8 mouse cellular contexts compared by ENCODE assay signal in the genomic region with DNA sequence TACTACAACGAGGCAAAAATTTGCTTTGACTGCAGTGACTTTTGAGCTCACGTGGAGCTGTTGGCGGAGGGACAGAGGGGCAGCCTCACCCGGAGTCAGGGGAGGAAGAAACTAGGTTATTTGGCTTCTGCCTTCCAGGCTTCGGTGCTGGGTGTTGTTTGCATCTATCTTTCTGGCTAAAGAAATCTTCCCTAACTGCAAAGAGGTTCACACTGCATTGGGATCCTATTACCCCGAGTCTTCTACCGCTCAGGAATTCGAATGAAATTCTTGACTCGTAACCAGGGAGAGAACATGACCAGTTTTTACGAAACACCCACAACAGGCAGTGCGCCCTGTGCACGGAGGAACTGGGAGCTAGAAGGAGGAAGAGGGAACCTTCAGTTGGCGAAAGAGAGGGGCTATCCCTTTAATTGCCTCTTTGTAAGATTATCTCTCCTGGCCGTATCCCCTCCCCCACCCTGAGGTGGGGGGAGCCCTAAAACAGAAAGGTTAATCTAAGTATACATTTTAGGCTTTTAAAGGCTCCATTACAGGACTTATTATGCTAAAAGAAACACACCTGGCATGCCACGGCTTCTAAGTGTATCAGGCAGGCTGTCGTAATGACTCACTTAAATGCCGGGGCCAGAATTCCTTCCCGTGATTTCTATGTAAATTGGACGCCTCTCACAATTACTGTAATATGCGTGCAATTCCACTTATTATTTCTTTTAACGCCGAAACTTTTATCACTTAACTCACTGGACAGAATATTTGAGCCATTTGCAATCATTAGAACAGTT.
A peak's percentile ranks its signal among the peaks of the same experiment; 100 is the strongest.
DNase-seq lines count a peak whose midpoint lies in the region; ATAC-seq and TF ChIP-seq lines count a peak whose summit lies in the region.

No protein-coding gene starts in this region.

- H3K9me3 ChIP-seq in heart, embryonic 14.5 days (ENCODE audit: control insufficient read depth, low read length), result no peaks in the 10 kb centered on the region
- H3K9me3 ChIP-seq in embryonic facial prominence, embryonic 11.5 days (replicated peaks; ENCODE audit: control insufficient read depth, low read length), result no peaks in the 10 kb centered on the region
- H3K9me3 ChIP-seq in hindbrain, postnatal 0 days (ENCODE audit: low read length), result no peaks in the 10 kb centered on the region
- no peaks in the 10 kb centered on the region for H3K9me3 ChIP-seq in midbrain, embryonic 10.5 days (replicated peaks)

- WGBS in heart, embryonic 14.5 days, result 19% methylated on average over 22 of the region's 22 CpGs
- 15% methylated on average over 22 of the region's 22 CpGs for WGBS in embryonic facial prominence, embryonic 11.5 days
- WGBS in hindbrain, postnatal 0 days, result 12% methylated on average over 22 of the region's 22 CpGs
- WGBS in midbrain, embryonic 10.5 days, result 21% methylated on average over 22 of the region's 22 CpGs

- ATAC-seq in heart, embryonic 14.5 days (ENCODE audit: insufficient number of reproducible peaks, insufficient read depth, low FRiP score, low read depth), result no peak
- no peak for ATAC-seq in embryonic facial prominence, embryonic 11.5 days (replicated peaks; ENCODE audit: insufficient number of reproducible peaks, low FRiP score, low TSS enrichment, low read depth)
- ATAC-seq in hindbrain, postnatal 0 days, result no peak

- 0 out of 2 replicates have a peak overlapping the region, but pooled peaks have one; percentile 31 for H3K9ac ChIP-seq in heart, embryonic 14.5 days (ENCODE audit: low read length)
- H3K9ac ChIP-seq in embryonic facial prominence, embryonic 11.5 days (replicated peaks; ENCODE audit: low read length), result no peak overlapping the region
- no peak overlapping the region for H3K9ac ChIP-seq in hindbrain, postnatal 0 days (replicated peaks; ENCODE audit: low read length)

- no peak for TF ChIP-seq CTCF in hindbrain, postnatal 0 days (IDR thresholded peaks at IDR 0.05; ENCODE audit: low read depth)

- peak overlapping the region; percentile 62 for H3K4me2 ChIP-seq in heart, embryonic 14.5 days (ENCODE audit: low read length)
- peak overlapping the region; percentile 37 for H3K4me2 ChIP-seq in embryonic facial prominence, embryonic 11.5 days (ENCODE audit: low read depth, low read length)
- peak overlapping the region; percentile 46 for H3K4me2 ChIP-seq in hindbrain, postnatal 0 days (ENCODE audit: low read depth, low read length)

- peak overlapping the region; percentile 19 to 20; a peak in 2 of 4 replicates for H3K4me3 ChIP-seq in heart, embryonic 14.5 days (ENCODE audit: control insufficient read depth in 1 of 2, insufficient read depth in 1 of 2, low read depth in 1 of 2, low read length in 2 of 2)
- no peak overlapping the region for H3K4me3 ChIP-seq in embryonic facial prominence, embryonic 11.5 days (ENCODE audit: low read depth, low read length)
- peak overlapping the region; percentile 1; the same call in 1 of the 2 replicates for H3K4me3 ChIP-seq in hindbrain, postnatal 0 days (ENCODE audit: low read length)
- H3K4me3 ChIP-seq in midbrain, embryonic 10.5 days, result peak overlapping the region; percentile 30

- peaks cover 2 to 4% of the 10 kb centered on the region in 2 experiments; a peak in 3 of 4 replicates for H3K4me1 ChIP-seq in heart, embryonic 14.5 days (ENCODE audit: control insufficient read depth in 2 of 2, insufficient read depth in 2 of 2, low read length in 2 of 2)
- no peaks in the 10 kb centered on the region for H3K4me1 ChIP-seq in embryonic facial prominence, embryonic 11.5 days (ENCODE audit: control insufficient read depth, insufficient read depth, low read length)
- H3K4me1 ChIP-seq in hindbrain, postnatal 0 days (ENCODE audit: insufficient read depth, low read length), result no peaks in the 10 kb centered on the region
- peaks cover 43% of the 10 kb centered on the region for H3K4me1 ChIP-seq in midbrain, embryonic 10.5 days

- peaks cover 20% of the 10 kb centered on the region for H3K27me3 ChIP-seq in heart, embryonic 14.5 days (ENCODE audit: control insufficient read depth, insufficient read depth, low read length)
- no peaks in the 10 kb centered on the region for H3K27me3 ChIP-seq in embryonic facial prominence, embryonic 11.5 days (ENCODE audit: control insufficient read depth, insufficient read depth, low read length)
- H3K27me3 ChIP-seq in hindbrain, postnatal 0 days (ENCODE audit: insufficient read depth, low read length), result peaks cover 9% of the 10 kb centered on the region; the same call in 1 of the 2 replicates
- H3K27me3 ChIP-seq in midbrain, embryonic 10.5 days (ENCODE audit: low read depth, poor library complexity, severe bottlenecking), result peaks cover 62% of the 10 kb centered on the region

- H3K27ac ChIP-seq in heart, embryonic 14.5 days (replicated peaks in 1 of 2; ENCODE audit: control insufficient read depth in 1 of 2, insufficient read depth in 1 of 2, low read depth in 2 of 2, low read length in 2 of 2), result no peak overlapping the region
- H3K27ac ChIP-seq in embryonic facial prominence, embryonic 11.5 days (replicated peaks; ENCODE audit: low read depth, low read length), result no peak overlapping the region
- H3K27ac ChIP-seq in hindbrain, postnatal 0 days, result no peak overlapping the region
- H3K27ac ChIP-seq in midbrain, embryonic 10.5 days (replicated peaks), result no peak overlapping the region; the same call in 1 of the 2 replicates

- DNase-seq in heart, adult 9 months (ENCODE audit: low spot score in 2 of 2), result no peak
- peak; percentile 44 for DNase-seq in embryonic facial prominence, embryonic 11.5 days (ENCODE audit: low spot score)
- DNase-seq in hindbrain, postnatal 0 days (ENCODE audit: low spot score), result peak; percentile 37
- DNase-seq in midbrain, embryonic 10.5 days (ENCODE audit: low spot score), result peak; percentile 25
- DNase-seq in urinary bladder, postnatal 14 days (ENCODE audit: low spot score), result no peak
- no peak for DNase-seq in right cerebral cortex, postnatal 14 days
- no peak for DNase-seq in gastrocnemius, postnatal 25 days

- H3K36me3 ChIP-seq in heart, embryonic 14.5 days (ENCODE audit: control insufficient read depth, insufficient read depth, low read length), result no peaks in the 10 kb centered on the region
- no peaks in the 10 kb centered on the region for H3K36me3 ChIP-seq in embryonic facial prominence, embryonic 11.5 days (replicated peaks; ENCODE audit: control insufficient read depth, insufficient read depth, low read depth, low read length)
- H3K36me3 ChIP-seq in hindbrain, postnatal 0 days (ENCODE audit: insufficient read depth, low read length), result no peaks in the 10 kb centered on the region
- H3K36me3 ChIP-seq in midbrain, embryonic 10.5 days, result no peaks in the 10 kb centered on the region

Comparison
In these comparisons a context has a peak if more than half of its experiments do, and no peak if none do; other contexts are left out.
1. DNase-seq: peak in embryonic facial prominence, embryonic 11.5 days (single experiment), hindbrain, postnatal 0 days (single experiment) and midbrain, embryonic 10.5 days (single experiment); none in heart, adult 9 months (0 of 2), urinary bladder, postnatal 14 days (single experiment), right cerebral cortex, postnatal 14 days (single experiment) and gastrocnemius, postnatal 25 days (single experiment).
2. Peak in every context shown above with its lines, with median percentiles within 50 percentile points of each other: H3K4me2 ChIP-seq.